Mouse (Mus musculus) hindbrain, embryonic 15.5 days (tissue): ENCODE results near the gene Myh9. TPM values are rescaled to one million over a fixed set of nuclear protein-coding genes. Genes with fewer than 3 reads are reported as not detected.

ENCODE experiments used
- ATAC-seq: fragments of 200-750 bp; cut with Nextera tagmentation; 2 replicates; pipeline ENCODE4 v1.8.0; 2017; ENCODE audit warnings: low read depth, moderate number of reproducible peaks, moderate TSS enrichment; ENCODE audit not compliant: low FRiP score
- H3K27ac ChIP-seq: fragments of 300-500 bp; sonication (generic); replicated peaks from 2 replicates; pipeline ENCODE4 v1.5.1; 2015; ENCODE audit warnings: mild to moderate bottlenecking, inconsistent platforms
- H3K27me3 ChIP-seq: fragments of 300-500 bp; sonication (generic); 2 replicates; pipeline ENCODE4 v1.6.1; 2015; ENCODE audit warnings: control low read depth, inconsistent platforms
- H3K36me3 ChIP-seq: fragments of 300-500 bp; sonication (generic); 2 replicates; pipeline ENCODE4 v1.6.1; 2015; ENCODE audit warnings: control low read depth, inconsistent platforms
- H3K4me1 ChIP-seq: fragments of 300-500 bp; sonication (generic); replicated peaks from 2 replicates; pipeline ENCODE4 v1.6.1; 2015; ENCODE audit warnings: control low read depth, inconsistent platforms
- H3K4me2 ChIP-seq: fragments of 300-500 bp; sonication (generic); 2 replicates; pipeline ENCODE4 v1.6.1; 2015; ENCODE audit warnings: moderate library complexity, mild to moderate bottlenecking, inconsistent platforms
- H3K4me3 ChIP-seq: fragments of 300-500 bp; sonication (generic); 2 replicates; pipeline ENCODE4 v1.5.1; 2015; ENCODE audit warnings: mild to moderate bottlenecking, inconsistent platforms
- H3K9ac ChIP-seq: fragments of 300-500 bp; sonication (generic); 2 replicates; pipeline ENCODE4 v1.6.1; 2015; ENCODE audit warnings: inconsistent platforms
- H3K9me3 ChIP-seq: fragments of 300-500 bp; sonication (generic); 2 replicates; pipeline ENCODE4 v1.6.1; 2016; ENCODE audit warnings: control low read depth, inconsistent platforms
- WGBS: fragments of 180-500 bp; shearing (Covaris S2); methylation state at CpG from one replicate; pipeline ENCODE4 v1.1.7; 2015; 5-methylcytosine and 5-hydroxymethylcytosine counted together
- polyA plus RNA-seq: library from polyadenylated mRNA; unstranded; fragments of >200 nt; fragmentation: Nextera tagmentation; extraction: Ambion mirVana; gene quantifications from 2 replicates; pipeline ENCODE4 v1.2.1, GENCODE M21; 2015

Gene Myh9
- polyA plus RNA-seq, 1 experiment from 2014 or later = 11.8 TPM

- H3K4me3 ChIP-seq = no peak overlapping the region
- no peaks in the 10 kb centered on the region for H3K36me3 ChIP-seq
- 89% methylated on average over 9 of the region's 9 CpGs for whole genome bisulfite sequencing
- ATAC-seq = no peak
- H3K27me3 ChIP-seq = no peaks in the 10 kb centered on the region
- H3K9me3 ChIP-seq = no peaks in the 10 kb centered on the region
- no peak overlapping the region for H3K9ac ChIP-seq
- H3K27ac ChIP-seq = no peak overlapping the region
- no peak overlapping the region for H3K4me2 ChIP-seq
- H3K4me1 ChIP-seq = no peaks in the 10 kb centered on the region
Measured at GRCm38 (mm10) chr15:77864063-77864758, 22.2 kb upstream of the Myh9 start.

- Histone ChIP-seq H3K4me2 (no peak overlapping the region), H3K9ac (no peak overlapping the region), H3K4me3 (no peak overlapping the region), H3K27me3 (no peaks in the 10 kb centered on the region), H3K36me3 (no peaks in the 10 kb centered on the region), H3K4me1 (peaks cover under 1% of the 10 kb centered on the region; the same call in 1 of the 2 replicates), H3K9me3 (no peaks in the 10 kb centered on the region), H3K27ac (no peak overlapping the region)
- ATAC-seq = no peak
- WGBS = 85% methylated on average over 22 of the region's 22 CpGs
Measured at GRCm38 (mm10) chr15:77862991-77863972, 21.3 kb upstream of the Myh9 start.

- 41% methylated on average over 1 of the region's 1 CpGs for WGBS
- no peak overlapping the region for H3K4me3 ChIP-seq
- H3K9ac ChIP-seq = no peak overlapping the region
- no peaks in the 10 kb centered on the region for H3K36me3 ChIP-seq
- H3K9me3 ChIP-seq = no peaks in the 10 kb centered on the region
- H3K27ac ChIP-seq = no peak overlapping the region
- H3K27me3 ChIP-seq = no peaks in the 10 kb centered on the region
- H3K4me2 ChIP-seq = no peak overlapping the region
- peaks cover 11% of the 10 kb centered on the region for H3K4me1 ChIP-seq
- ATAC-seq = no peak
Measured at GRCm38 (mm10) chr15:77860081-77860665, 18.2 kb upstream of the Myh9 start.

GRCm38 (mm10) chr15:77857662-77858156 lies 15.7 kb upstream of the Myh9 start:
- Histone ChIP-seq H3K27me3 (no peaks in the 10 kb centered on the region), H3K9ac (peak overlapping the region; percentile 52), H3K4me2 (peak overlapping the region; percentile 89), H3K36me3 (no peaks in the 10 kb centered on the region), H3K4me3 (peak overlapping the region; percentile 59), H3K9me3 (no peaks in the 10 kb centered on the region), H3K27ac (peak overlapping the region; percentile 68), H3K4me1 (peaks cover 11% of the 10 kb centered on the region)
- peak; percentile 95 for ATAC-seq
- WGBS = 2% methylated on average over 28 of the region's 28 CpGs

- Histone ChIP-seq H3K27ac (no peak overlapping the region), H3K4me2 (no peak overlapping the region), H3K4me1 (peaks cover 11% of the 10 kb centered on the region), H3K9ac (no peak overlapping the region), H3K4me3 (no peak overlapping the region), H3K36me3 (no peaks in the 10 kb centered on the region), H3K27me3 (no peaks in the 10 kb centered on the region), H3K9me3 (no peaks in the 10 kb centered on the region)
- no peak for ATAC-seq
- 60% methylated on average over 5 of the region's 5 CpGs for WGBS
Measured at GRCm38 (mm10) chr15:77856541-77856940, 14.6 kb upstream of the Myh9 start.

GRCm38 (mm10) chr15:77855301-77855700 lies 13.3 kb upstream of the Myh9 start:
- Histone ChIP-seq H3K9me3 (no peaks in the 10 kb centered on the region), H3K36me3 (no peaks in the 10 kb centered on the region), H3K9ac (no peak overlapping the region), H3K27me3 (no peaks in the 10 kb centered on the region), H3K4me1 (peaks cover 11% of the 10 kb centered on the region), H3K4me2 (no peak overlapping the region), H3K4me3 (no peak overlapping the region), H3K27ac (no peak overlapping the region)
- WGBS = 44% methylated on average over 8 of the region's 8 CpGs
- no peak for ATAC-seq

GRCm38 (mm10) chr15:77852001-77852400 lies 10.0 kb upstream of the Myh9 start:
- no peaks in the 10 kb centered on the region for H3K4me1 ChIP-seq
- H3K27ac ChIP-seq = no peak overlapping the region
- WGBS = 84% methylated on average over 2 of the region's 2 CpGs
- no peak overlapping the region for H3K9ac ChIP-seq
- no peaks in the 10 kb centered on the region for H3K36me3 ChIP-seq
- no peak overlapping the region for H3K4me2 ChIP-seq
- H3K9me3 ChIP-seq = no peaks in the 10 kb centered on the region
- no peak for ATAC-seq
- no peaks in the 10 kb centered on the region for H3K27me3 ChIP-seq
- H3K4me3 ChIP-seq = no peak overlapping the region

GRCm38 (mm10) chr15:77851136-77851535 lies 9.2 kb upstream of the Myh9 start:
- no peak for ATAC-seq
- Histone ChIP-seq H3K36me3 (no peaks in the 10 kb centered on the region), H3K27ac (no peak overlapping the region), H3K4me3 (no peak overlapping the region), H3K9me3 (no peaks in the 10 kb centered on the region), H3K9ac (no peak overlapping the region), H3K4me2 (no peak overlapping the region), H3K4me1 (no peaks in the 10 kb centered on the region), H3K27me3 (no peaks in the 10 kb centered on the region)
- WGBS = 54% methylated on average over 3 of the region's 3 CpGs

- H3K9ac ChIP-seq = no peak overlapping the region
- H3K4me2 ChIP-seq = no peak overlapping the region
- ATAC-seq = no peak
- whole genome bisulfite sequencing = 72% methylated on average over 9 of the region's 9 CpGs
- H3K4me3 ChIP-seq = no peak overlapping the region
- H3K27me3 ChIP-seq = no peaks in the 10 kb centered on the region
- no peaks in the 10 kb centered on the region for H3K36me3 ChIP-seq
- no peaks in the 10 kb centered on the region for H3K4me1 ChIP-seq
- H3K9me3 ChIP-seq = no peaks in the 10 kb centered on the region
- H3K27ac ChIP-seq = no peak overlapping the region
Measured at GRCm38 (mm10) chr15:77849572-77850229, 7.7 kb upstream of the Myh9 start.

GRCm38 (mm10) chr15:77849039-77849436 lies 7.1 kb upstream of the Myh9 start:
- Histone ChIP-seq H3K9me3 (no peaks in the 10 kb centered on the region), H3K4me3 (no peak overlapping the region), H3K27me3 (no peaks in the 10 kb centered on the region), H3K9ac (no peak overlapping the region), H3K36me3 (no peaks in the 10 kb centered on the region), H3K4me2 (no peak overlapping the region), H3K4me1 (no peaks in the 10 kb centered on the region), H3K27ac (no peak overlapping the region)
- no peak for ATAC-seq
- WGBS = 74% methylated on average over 5 of the region's 5 CpGs

- Histone ChIP-seq H3K27ac (no peak overlapping the region), H3K27me3 (no peaks in the 10 kb centered on the region), H3K36me3 (no peaks in the 10 kb centered on the region), H3K9ac (no peak overlapping the region), H3K9me3 (no peaks in the 10 kb centered on the region), H3K4me2 (no peak overlapping the region), H3K4me1 (no peaks in the 10 kb centered on the region), H3K4me3 (no peak overlapping the region)
- no peak for ATAC-seq
- 78% methylated on average over 16 of the region's 16 CpGs for WGBS
Measured at GRCm38 (mm10) chr15:77848415-77849038, 6.6 kb upstream of the Myh9 start.
